Mouse (Mus musculus) heart, embryonic 10.5 days (tissue): ENCODE measurements around the gene Furin. TPM values are rescaled to one million over a fixed set of nuclear protein-coding genes. Genes with fewer than 3 reads are reported as not detected.

ENCODE experiments used
- DNase-seq: peaks from one replicate; pipeline ENCODE4 v3.0.0-alpha.2; 2017; ENCODE audit warnings: low spot score
- H3K27ac ChIP-seq: fragments of 300-500 bp; sonication (generic); 2 replicates; pipeline ENCODE4 v1.5.1; 2016; ENCODE audit warnings: mild to moderate bottlenecking
- H3K27me3 ChIP-seq: fragments of 300-500 bp; sonication (generic); 2 replicates; pipeline ENCODE4 v1.6.1; 2016; ENCODE audit warnings: mild to moderate bottlenecking; ENCODE audit not compliant: poor library complexity, insufficient read depth, severe bottlenecking
- H3K36me3 ChIP-seq: fragments of 300-500 bp; sonication (generic); 2 replicates; pipeline ENCODE4 v1.6.1; 2016; ENCODE audit warnings: mild to moderate bottlenecking, moderate library complexity
- H3K4me1 ChIP-seq: fragments of 300-500 bp; sonication (generic); 2 replicates; pipeline ENCODE4 v1.6.1; 2016; ENCODE audit warnings: mild to moderate bottlenecking
- H3K4me3 ChIP-seq: fragments of 300-500 bp; sonication (generic); 2 replicates; pipeline ENCODE4 v1.5.1; 2016; ENCODE audit warnings: mild to moderate bottlenecking, moderate library complexity
- H3K9me3 ChIP-seq: fragments of 300-500 bp; sonication (generic); 2 replicates; pipeline ENCODE4 v1.6.1; 2016; ENCODE audit warnings: mild to moderate bottlenecking, moderate library complexity
- WGBS: fragments of 180-500 bp; shearing (Covaris S2); methylation state at CpG from one replicate; pipeline ENCODE4 v1.1.7; 2016; 5-methylcytosine and 5-hydroxymethylcytosine counted together
- polyA plus RNA-seq: library from polyadenylated mRNA; unstranded; fragments of >200 nt; fragmentation: Nextera tagmentation; extraction: Ambion mirVana; gene quantifications from 2 replicates; pipeline ENCODE4 v1.2.1, GENCODE M21; 2016

The Furin gene
- polyA plus RNA-seq, 1 experiment from 2014 or later = 18.1 TPM

DNA sequence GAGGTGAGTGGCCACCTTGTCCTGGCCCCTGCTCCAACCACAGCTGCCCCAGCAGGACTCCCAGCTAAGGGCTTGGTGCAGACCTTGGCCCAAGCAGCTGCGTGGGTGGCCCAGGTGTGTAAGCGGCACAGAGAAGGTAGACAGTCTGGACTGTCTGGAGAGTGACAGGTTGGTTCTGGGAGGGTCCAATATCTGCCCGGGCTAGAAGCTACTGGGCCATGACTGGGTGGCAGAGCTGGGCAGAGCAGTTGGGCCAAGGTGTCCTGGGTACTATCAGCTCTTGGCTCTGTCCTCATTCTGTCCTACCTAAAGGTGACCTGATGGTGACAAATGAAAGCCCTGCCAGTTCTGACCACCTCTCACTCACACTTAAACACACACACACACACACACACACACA, 37.9 kb upstream of the Furin start:
- H3K27me3 ChIP-seq = no peaks in the 10 kb centered on the region
- peak overlapping the region; percentile 90 for H3K27ac ChIP-seq
- H3K9me3 ChIP-seq = no peaks in the 10 kb centered on the region
- no peaks in the 10 kb centered on the region for H3K36me3 ChIP-seq
- 77% methylated on average over 3 of the region's 3 CpGs for WGBS
- DNase-seq = no peak
- H3K4me1 ChIP-seq = peaks cover 84% of the 10 kb centered on the region
- H3K4me3 ChIP-seq = no peak overlapping the region

DNA sequence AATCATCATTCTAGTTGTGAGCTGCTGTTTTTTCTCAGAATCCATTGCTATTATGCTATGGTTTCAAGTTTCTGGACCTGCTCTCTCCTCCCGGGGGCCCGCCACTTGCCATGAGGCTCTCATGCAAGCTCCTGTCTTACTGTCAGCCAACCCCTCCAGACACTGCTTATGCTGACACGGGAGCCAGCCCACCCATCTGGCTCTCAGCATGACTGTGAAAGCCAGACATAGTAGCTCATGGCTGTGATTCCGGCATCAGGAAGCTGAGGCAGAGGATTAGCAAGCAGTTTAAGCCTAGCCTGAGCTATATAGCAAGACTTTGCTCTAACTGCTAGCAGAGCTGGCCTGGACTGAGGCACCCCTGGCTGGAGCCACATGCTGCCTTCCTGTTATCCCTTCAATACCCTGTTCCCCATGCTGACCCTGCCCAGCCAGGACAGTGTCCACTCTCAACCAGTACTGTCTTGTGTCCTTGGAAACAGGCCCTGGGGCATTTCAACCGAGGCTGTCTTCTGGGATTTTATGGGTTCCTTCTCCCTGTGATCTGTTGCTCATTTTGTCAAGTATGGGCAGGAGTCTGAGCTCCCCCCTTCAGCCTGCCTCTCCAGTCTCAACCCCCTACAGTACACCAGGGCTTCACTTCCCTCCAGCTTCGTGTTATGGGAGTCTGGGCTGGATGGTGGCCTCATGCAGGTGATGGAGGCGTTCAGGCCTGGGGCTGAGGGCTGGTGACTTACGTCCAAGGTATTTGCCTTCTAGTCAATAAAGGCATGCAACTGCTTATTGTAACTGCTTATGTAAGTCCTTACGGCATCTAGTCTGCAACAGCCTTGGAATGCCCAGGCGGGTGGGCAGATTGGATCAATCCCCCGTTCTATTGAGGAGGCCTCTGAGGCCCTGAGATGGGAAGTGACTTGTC, 37.0 kb upstream of the Furin start:
- Histone ChIP-seq H3K9me3 (no peaks in the 10 kb centered on the region), H3K36me3 (no peaks in the 10 kb centered on the region), H3K4me3 (no peak overlapping the region), H3K4me1 (peaks cover 80% of the 10 kb centered on the region), H3K27me3 (no peaks in the 10 kb centered on the region), H3K27ac (peak overlapping the region; percentile 90)
- WGBS = 61% methylated on average over 11 of the region's 11 CpGs
- no peak for DNase-seq

DNA sequence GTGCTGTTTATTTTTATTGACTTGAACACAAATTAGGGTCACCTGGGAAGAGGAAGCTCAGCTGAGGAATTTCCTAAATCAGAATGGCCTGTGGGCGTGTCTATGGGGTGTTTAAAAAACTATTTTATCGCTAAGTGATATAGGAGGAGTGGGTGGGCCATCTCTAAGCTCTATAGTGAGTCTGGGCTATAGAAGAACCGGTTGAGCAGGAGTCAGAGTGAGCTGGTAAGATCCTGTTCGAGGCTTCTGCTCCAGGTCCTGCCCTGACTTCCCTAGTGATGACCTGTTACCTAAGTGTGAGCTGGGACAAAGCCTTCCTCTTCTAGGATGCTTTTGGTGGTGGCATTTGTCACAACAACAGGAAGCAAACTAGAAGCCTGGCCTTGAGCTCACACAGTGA, 35.4 kb upstream of the Furin start:
- 55% methylated on average over 4 of the region's 4 CpGs for WGBS
- no peak overlapping the region for H3K4me3 ChIP-seq
- H3K9me3 ChIP-seq = no peaks in the 10 kb centered on the region
- H3K36me3 ChIP-seq = no peaks in the 10 kb centered on the region
- H3K27me3 ChIP-seq = no peaks in the 10 kb centered on the region
- H3K4me1 ChIP-seq = peaks cover 69% of the 10 kb centered on the region
- DNase-seq = no peak
- H3K27ac ChIP-seq = 0 out of 2 replicates have a peak overlapping the region, but pooled peaks have one; percentile 62

DNA sequence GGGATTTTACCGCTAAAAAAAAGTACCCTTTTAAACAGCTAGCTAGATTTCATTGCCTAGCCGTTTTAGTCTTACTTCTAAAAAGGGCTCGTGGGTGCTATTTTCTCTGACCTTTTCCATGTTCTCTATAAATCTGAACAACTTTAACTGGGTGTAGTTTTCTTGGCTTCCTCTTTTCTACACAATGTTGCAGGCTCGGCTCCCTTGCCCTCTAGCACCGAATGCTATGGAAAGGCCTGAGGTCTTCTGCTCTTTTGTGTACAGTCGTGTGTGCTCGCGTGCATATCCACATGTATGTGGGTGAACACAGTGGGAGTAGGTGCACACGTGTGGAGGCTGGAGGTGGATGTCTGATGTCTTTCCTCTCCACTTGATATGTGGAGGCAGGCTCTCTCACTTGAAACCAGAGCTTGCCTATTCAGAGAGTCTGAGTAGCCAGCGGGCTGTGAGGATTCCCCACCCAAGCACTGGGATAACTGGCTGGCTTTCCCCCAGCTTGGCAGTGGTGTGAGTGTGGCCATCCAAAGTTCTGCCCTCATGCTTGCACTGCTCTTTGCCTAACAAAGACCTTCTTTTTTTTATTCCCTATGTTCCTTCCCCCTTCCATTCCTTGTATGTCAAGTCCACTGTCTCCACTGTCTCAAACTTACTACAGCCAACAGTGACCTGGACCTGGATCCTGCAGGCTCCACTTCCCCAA, 34.7 kb upstream of the Furin start:
- H3K36me3 ChIP-seq = no peaks in the 10 kb centered on the region
- 80% methylated on average over 10 of the region's 10 CpGs for WGBS
- peaks cover 69% of the 10 kb centered on the region for H3K4me1 ChIP-seq
- DNase-seq = no peak
- no peaks in the 10 kb centered on the region for H3K27me3 ChIP-seq
- peak overlapping the region; percentile 63; the same call in 1 of the 2 replicates for H3K27ac ChIP-seq
- H3K4me3 ChIP-seq = no peak overlapping the region
- no peaks in the 10 kb centered on the region for H3K9me3 ChIP-seq

DNA sequence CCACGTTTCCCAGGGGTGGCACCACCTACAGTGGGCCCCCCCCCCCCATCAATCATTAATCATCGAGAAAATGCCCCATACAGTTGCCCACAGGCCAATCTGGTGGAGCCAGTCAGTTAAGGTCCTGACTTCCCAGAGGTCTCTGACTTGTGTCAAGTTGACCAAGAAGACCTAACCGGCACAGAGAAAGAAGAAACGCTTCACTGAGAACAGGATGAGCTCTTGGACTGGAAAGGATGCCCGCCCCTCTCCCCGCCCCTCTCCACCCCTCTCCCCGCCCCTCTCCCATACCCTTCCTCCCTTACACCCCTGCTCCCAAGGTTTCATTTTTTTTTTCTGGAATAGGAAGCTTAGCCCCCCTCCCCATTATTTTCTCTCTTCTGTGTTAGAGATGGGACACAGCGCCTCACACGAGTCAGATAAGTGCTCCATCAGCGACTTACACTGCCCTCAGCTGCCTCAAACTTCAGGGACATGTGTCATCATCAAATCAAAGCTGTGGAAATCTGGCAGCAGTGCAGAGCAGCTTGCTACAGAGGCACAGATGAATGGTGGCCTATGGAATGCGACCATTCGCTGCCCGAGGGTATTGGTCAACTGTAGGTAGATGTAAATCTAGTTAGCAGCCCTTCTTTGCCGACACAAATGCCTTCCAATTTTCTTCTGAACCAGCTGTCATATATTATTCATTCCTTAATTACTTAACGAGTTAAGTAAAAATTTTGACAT, 34.0 kb upstream of the Furin start:
- 29% methylated on average over 13 of the region's 15 CpGs for WGBS

DNA sequence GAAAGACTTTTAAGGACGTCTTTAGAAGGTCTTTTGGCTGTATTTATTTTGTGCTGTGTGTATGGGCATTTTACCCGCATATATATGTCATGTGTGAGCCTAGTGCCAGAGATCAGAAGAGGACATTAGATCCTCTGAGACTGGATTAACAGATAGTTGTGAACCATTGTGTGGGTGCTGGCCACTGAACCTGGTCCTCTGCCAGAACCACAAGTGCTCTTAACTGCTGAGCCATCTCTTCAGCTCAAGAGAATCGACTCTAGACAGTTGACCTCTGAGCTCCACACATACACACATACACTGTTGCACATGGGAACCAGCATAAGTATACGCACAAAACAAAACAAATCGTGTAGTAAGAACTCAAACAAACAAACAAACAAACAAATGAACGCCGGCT, 31.3 kb upstream of the Furin start:
- H3K4me1 ChIP-seq = peaks cover 56% of the 10 kb centered on the region
- H3K9me3 ChIP-seq = no peaks in the 10 kb centered on the region

More for the DNA sequence above, 34.0 kb upstream of the Furin start:
- no peaks in the 10 kb centered on the region for H3K9me3 ChIP-seq
- no peaks in the 10 kb centered on the region for H3K36me3 ChIP-seq
- H3K27ac ChIP-seq = peak overlapping the region; percentile 69; the same call in 1 of the 2 replicates
- H3K4me3 ChIP-seq = peak overlapping the region; percentile 13; the same call in 1 of the 2 replicates
- no peak for DNase-seq
- H3K4me1 ChIP-seq = peaks cover 66% of the 10 kb centered on the region
- no peaks in the 10 kb centered on the region for H3K27me3 ChIP-seq

DNA sequence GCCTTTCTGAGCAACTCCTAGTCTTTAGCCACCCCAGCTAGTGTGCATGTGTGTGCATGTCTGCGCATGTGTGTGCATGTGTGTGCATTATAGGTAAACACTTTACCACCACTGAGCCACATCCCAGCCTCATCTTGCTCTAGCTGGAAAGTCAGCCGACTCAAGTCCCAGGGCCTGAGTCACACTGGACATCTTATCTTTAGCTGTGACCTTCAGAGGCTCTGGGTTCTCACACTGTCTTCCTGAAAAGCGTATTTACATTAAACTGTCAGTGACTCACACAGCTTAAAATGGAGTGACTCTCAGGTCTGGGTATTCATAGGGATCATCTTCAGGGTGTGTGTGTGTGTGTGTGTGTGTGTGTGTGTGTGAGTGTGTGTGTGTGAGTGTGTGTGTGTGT, 30.4 kb upstream of the Furin start:
- DNase-seq = no peak
- H3K4me3 ChIP-seq = no peak overlapping the region
- H3K27ac ChIP-seq = peak overlapping the region; percentile 84
- H3K27me3 ChIP-seq = no peaks in the 10 kb centered on the region
- no peaks in the 10 kb centered on the region for H3K9me3 ChIP-seq
- H3K4me1 ChIP-seq = peaks cover 52% of the 10 kb centered on the region
- 35% methylated on average over 3 of the region's 3 CpGs for WGBS
- H3K36me3 ChIP-seq = no peaks in the 10 kb centered on the region

More for the DNA sequence above, 31.3 kb upstream of the Furin start:
- Histone ChIP-seq H3K4me3 (no peak overlapping the region), H3K27ac (no peak overlapping the region; the same call in 1 of the 2 replicates), H3K27me3 (no peaks in the 10 kb centered on the region), H3K36me3 (no peaks in the 10 kb centered on the region)
- DNase-seq = no peak
- 85% methylated on average over 7 of the region's 7 CpGs for WGBS

DNA sequence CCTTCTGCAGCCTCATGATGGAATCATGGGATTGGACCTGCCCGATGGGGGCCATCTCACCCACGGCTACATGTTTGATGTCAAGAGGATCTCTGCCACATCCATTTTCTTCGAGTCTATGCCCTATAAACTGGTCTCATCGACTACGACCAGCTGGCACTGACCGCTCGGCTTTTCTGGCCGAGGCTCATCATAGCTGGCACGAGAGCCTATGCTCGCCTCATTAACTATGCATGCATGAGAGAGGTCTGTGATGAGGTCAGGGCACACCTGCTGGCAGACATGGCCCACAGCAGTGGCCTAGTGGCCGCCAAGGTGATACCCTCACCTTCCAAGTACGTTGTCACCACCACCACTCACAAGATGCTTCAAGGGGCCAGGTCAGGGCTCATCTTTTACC, 24.4 kb upstream of the Furin start:
- no peaks in the 10 kb centered on the region for H3K27me3 ChIP-seq
- no peaks in the 10 kb centered on the region for H3K36me3 ChIP-seq
- H3K9me3 ChIP-seq = no peaks in the 10 kb centered on the region
- no peak overlapping the region for H3K27ac ChIP-seq
- no peak for DNase-seq
- WGBS = 92% methylated on average over 12 of the region's 12 CpGs
- H3K4me1 ChIP-seq = peaks cover 19% of the 10 kb centered on the region
- no peak overlapping the region for H3K4me3 ChIP-seq

DNA sequence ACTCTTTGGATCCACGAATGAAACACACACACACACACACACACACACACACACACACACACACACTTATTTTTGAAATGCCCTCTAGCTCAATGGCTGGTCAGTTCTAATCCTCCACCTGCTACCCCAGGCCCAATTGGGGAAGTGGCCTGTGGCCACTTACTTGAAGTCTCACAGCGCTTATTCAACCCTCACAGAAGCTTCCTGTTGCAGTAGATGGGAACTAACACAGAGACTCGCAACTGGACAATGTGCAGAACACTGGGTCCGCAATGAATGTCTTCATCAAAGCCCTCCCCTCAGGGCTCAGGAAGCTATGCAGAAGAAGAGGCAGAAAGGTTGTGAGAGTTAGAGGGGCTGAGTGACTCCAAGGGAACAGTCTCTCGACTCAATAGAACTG, 22.5 kb upstream of the Furin start:
- WGBS = 72% methylated on average over 5 of the region's 5 CpGs
- peaks cover 9% of the 10 kb centered on the region for H3K4me1 ChIP-seq
- no peak overlapping the region for H3K27ac ChIP-seq
- H3K9me3 ChIP-seq = no peaks in the 10 kb centered on the region
- no peak overlapping the region for H3K4me3 ChIP-seq
- H3K27me3 ChIP-seq = no peaks in the 10 kb centered on the region
- DNase-seq = no peak
- H3K36me3 ChIP-seq = no peaks in the 10 kb centered on the region

DNA sequence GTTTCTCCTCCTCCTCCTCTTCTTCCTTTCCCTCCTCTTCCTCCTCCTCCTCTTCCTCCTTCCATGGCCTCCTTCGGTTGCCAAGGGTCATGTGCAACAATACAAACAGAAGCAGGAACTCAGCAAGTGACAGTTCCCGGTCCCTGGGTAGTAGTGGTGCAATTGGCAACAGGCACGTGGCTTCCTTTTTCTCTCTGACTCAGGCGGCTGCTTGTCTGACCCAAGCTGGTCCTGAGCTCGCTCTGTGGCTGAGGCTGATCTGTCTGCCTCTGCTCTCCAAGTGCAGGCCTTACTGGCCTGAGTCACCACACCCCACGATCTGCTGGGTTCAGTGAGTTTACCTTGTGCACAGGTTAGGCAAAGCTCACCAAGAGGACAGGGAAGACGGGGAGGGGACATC, 21.1 kb upstream of the Furin start:
- no peaks in the 10 kb centered on the region for H3K27me3 ChIP-seq
- H3K27ac ChIP-seq = no peak overlapping the region
- no peaks in the 10 kb centered on the region for H3K9me3 ChIP-seq
- peaks cover 12% of the 10 kb centered on the region for H3K4me1 ChIP-seq
- no peaks in the 10 kb centered on the region for H3K36me3 ChIP-seq
- DNase-seq = no peak
- no peak overlapping the region for H3K4me3 ChIP-seq
- 55% methylated on average over 7 of the region's 7 CpGs for WGBS

DNA sequence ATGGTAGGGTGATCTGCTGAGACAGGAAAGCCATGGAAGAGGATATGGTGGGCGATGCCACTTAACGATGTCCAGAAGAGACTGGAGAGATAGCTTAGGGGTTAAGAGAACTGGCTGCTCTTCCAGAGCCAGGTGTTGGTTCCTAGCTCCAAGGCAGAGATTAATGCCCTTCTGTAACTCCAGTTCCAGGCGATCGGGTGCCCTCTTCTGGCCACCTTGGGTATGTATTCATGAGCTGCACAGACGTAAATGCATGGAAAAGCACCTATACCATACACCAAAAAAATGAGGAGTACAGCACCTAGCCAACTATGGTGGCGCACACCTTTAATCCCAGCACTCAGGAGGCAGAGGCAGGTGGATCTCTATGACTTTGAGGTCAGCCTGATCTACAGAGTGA, 19.5 kb upstream of the Furin start:
- no peak for DNase-seq

DNA sequence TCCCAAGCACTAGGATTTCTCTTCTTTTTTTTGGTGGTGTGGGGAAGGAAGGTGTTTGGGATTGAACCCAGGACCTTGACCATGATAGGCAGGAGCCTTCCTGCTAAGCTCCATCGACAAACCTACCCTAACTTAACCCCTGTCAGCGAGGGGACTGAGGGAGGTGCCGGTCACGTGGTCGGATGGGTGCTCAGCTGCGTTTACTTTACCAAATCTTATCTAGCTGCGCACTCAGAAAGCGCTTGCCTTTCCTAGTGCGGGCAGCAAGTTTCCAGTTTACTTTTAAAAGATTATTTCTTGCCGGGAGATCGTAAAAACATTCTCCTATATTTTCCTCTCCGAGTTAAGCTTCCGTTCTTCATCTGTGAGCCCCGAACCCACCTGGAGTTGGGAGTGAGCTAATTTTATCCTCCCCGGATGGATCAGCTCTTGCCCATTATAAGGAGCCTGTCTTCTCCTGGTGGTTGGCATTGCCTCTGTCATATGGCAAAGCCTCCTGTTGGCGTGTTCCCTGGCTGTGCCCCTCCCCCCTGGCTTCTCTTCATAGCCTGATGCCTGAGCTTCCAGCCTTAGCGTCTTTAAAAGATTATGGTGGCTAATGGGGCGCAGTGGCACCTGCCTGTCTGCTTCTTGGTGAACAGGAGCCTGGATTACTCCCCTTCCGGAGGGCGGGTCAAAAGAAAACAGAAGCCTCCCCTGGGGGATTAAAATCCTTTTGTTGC, 17.7 kb upstream of the Furin start:
- H3K4me1 ChIP-seq = peaks cover 23% of the 10 kb centered on the region
- H3K27ac ChIP-seq = peak overlapping the region; percentile 67
- H3K9me3 ChIP-seq = no peaks in the 10 kb centered on the region
- WGBS = 11% methylated on average over 20 of the region's 20 CpGs
- DNase-seq = no peak
- H3K27me3 ChIP-seq = no peaks in the 10 kb centered on the region
- peak overlapping the region; percentile 40 for H3K4me3 ChIP-seq
- no peaks in the 10 kb centered on the region for H3K36me3 ChIP-seq

More for the DNA sequence above, 19.5 kb upstream of the Furin start:
- Histone ChIP-seq H3K27me3 (no peaks in the 10 kb centered on the region), H3K4me3 (no peak overlapping the region), H3K27ac (no peak overlapping the region), H3K36me3 (no peaks in the 10 kb centered on the region), H3K9me3 (no peaks in the 10 kb centered on the region), H3K4me1 (peaks cover 13% of the 10 kb centered on the region)
- WGBS = 79% methylated on average over 6 of the region's 6 CpGs
